Mouse (Mus musculus): ENCODE measurements around the gene Aebp2. TPM values are rescaled to one million over a fixed set of nuclear protein-coding genes. Genes with fewer than 3 reads are reported as not detected.

The Aebp2 gene
- total and polyA plus RNA-seq, 3 experiments, result 25.9 to 42.0 (median 32.5) TPM

DNA sequence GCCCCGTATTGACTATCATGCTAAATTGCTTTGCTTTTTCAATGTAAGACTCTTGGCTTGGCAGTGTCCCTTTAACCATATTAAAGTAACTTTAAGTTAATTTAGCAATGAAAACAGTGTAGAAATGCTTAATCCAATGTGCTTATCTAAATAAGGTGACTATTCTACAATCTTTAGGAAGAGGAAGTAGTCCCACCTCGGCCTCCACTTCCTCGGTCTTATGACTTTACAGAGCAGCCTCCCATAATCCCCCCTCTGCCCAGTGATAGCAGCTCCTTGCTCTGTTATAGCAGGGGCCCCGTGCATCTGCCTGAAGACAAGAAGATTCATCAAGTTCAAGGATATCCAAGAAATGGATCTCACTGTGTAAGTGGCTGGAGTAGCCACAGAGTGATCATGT is 42.3 kb upstream of the Aebp2 start:
- peak; percentile 67 for DNase-seq (ENCODE audit: low read depth, low spot score)
- no peaks in the 10 kb centered on the region for H3K9me3 ChIP-seq (replicated peaks; ENCODE audit: insufficient read depth, low read length)
- H3K4me1 ChIP-seq (ENCODE audit: control insufficient read depth in 1 of 2, insufficient read depth in 2 of 2, low read length in 2 of 2), result peaks cover 4 to 6% of the 10 kb centered on the region in 2 experiments; a peak in 3 of 4 replicates
- no peak overlapping the region; the same call in 1 of the 2 replicates for H3K9ac ChIP-seq (ENCODE audit: control insufficient read depth, low read depth, low read length, poor library complexity, severe bottlenecking)
- peaks cover 0 to 9% of the 10 kb centered on the region in 2 experiments; a peak in 1 of 4 replicates for H3K36me3 ChIP-seq (ENCODE audit: control insufficient read depth in 1 of 2, insufficient read depth in 2 of 2, low read length in 2 of 2)
- no peaks in the 10 kb centered on the region for H3K27me3 ChIP-seq (ENCODE audit: control insufficient read depth in 1 of 2, insufficient read depth in 2 of 2, low read length in 2 of 2)
- peak overlapping the region; percentile 21 to 28; a peak in 3 of 4 replicates for H3K4me3 ChIP-seq (ENCODE audit: control insufficient read depth in 1 of 2, insufficient read depth in 1 of 2, low read depth in 2 of 2, low read length in 2 of 2)
- no peak overlapping the region for H3K27ac ChIP-seq (ENCODE audit: control insufficient read depth, low read depth, low read length)
- TF ChIP-seq TBP (IDR thresholded peaks at IDR 0.05; ENCODE audit: low read depth, low read length), result peak; percentile 53; the same call in 1 of the 2 replicates
- 0 out of 2 replicates have a peak, but pooled peaks have one; percentile 24 for TF ChIP-seq SIN3A (IDR thresholded peaks at IDR 0.05; ENCODE audit: low read length)
- no peak for TF ChIP-seq HCFC1 (IDR thresholded peaks at IDR 0.05; ENCODE audit: low read depth, low read length)
- peak in 1 of 2 experiments; percentile 23; a peak in 1 of 4 replicates for TF ChIP-seq EP300 (IDR thresholded peaks at IDR 0.05; ENCODE audit: low read depth in 1 of 2, low read length in 2 of 2)
- no peak for TF ChIP-seq POLR2A (IDR thresholded peaks at IDR 0.05; ENCODE audit: control insufficient read depth in 1 of 2, insufficient read depth in 1 of 2, low read depth in 1 of 2, low read length in 2 of 2, poor library complexity in 1 of 2)
- TF ChIP-seq ELF1 (IDR thresholded peaks at IDR 0.05; ENCODE audit: low read depth, low read length), result no peak
- no peak for TF ChIP-seq ETS1 (IDR thresholded peaks at IDR 0.05; ENCODE audit: low read depth, low read length)
- H3K79me2 ChIP-seq (ENCODE audit: control insufficient read depth, insufficient read depth, low read length, poor library complexity), result no peaks in the 10 kb centered on the region

DNA sequence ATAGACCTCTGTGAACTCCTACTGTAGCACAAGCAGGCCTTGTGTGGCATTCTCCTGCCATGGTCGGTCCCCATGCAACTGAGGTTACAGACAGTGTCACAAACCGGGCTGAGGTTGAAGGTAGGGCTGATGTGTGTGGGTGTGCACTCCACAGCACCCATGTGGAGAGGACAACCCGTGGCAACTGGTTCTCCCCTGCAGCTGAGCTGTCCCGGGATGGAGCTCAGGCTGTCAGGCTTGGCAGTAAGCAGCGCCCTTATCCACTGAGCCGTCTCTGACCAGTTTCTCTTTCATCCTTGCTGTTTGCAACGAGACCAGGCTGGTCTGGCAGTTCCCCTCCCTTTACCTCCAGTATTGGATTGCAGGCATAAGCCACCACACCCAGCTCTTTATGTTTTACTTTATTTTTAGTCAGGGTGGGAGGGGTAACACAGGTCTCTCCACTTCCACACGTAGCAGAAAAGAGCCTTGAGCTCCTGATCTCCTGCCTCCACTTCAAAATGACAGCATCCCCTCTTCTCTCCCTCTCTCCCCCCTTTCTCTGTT is 35.7 kb upstream of the Aebp2 start:
- TF ChIP-seq HCFC1 (IDR thresholded peaks at IDR 0.05; ENCODE audit: low read depth, low read length) (no peak), ZKSCAN1 (IDR thresholded peaks at IDR 0.05; ENCODE audit: low read depth, low read length) (no peak), TAL1 (IDR thresholded peaks at IDR 0.05; ENCODE audit: low read length) (no peak), E2F4 (IDR thresholded peaks at IDR 0.05; ENCODE audit: borderline replicate concordance, low read depth, low read length) (no peak)
- no peaks in the 10 kb centered on the region for H3K4me1 ChIP-seq (ENCODE audit: control insufficient read depth in 1 of 2, insufficient read depth in 2 of 2, low read length in 2 of 2)
- H3K79me2 ChIP-seq (ENCODE audit: control insufficient read depth, insufficient read depth, low read length, poor library complexity), result no peaks in the 10 kb centered on the region
- DNase-seq (ENCODE audit: low read depth, low spot score), result no peak
- H3K36me3 ChIP-seq (ENCODE audit: control insufficient read depth in 1 of 2, insufficient read depth in 2 of 2, low read length in 2 of 2), result no peaks in the 10 kb centered on the region
- no peak overlapping the region for H3K9ac ChIP-seq (ENCODE audit: control insufficient read depth, low read depth, low read length, poor library complexity, severe bottlenecking)
- no peaks in the 10 kb centered on the region for H3K9me3 ChIP-seq (replicated peaks; ENCODE audit: insufficient read depth, low read length)
- H3K27me3 ChIP-seq (ENCODE audit: control insufficient read depth in 1 of 2, insufficient read depth in 2 of 2, low read length in 2 of 2), result no peaks in the 10 kb centered on the region
- H3K4me3 ChIP-seq (ENCODE audit: control insufficient read depth in 1 of 2, insufficient read depth in 1 of 2, low read depth in 2 of 2, low read length in 2 of 2), result no peak overlapping the region
- H3K27ac ChIP-seq (ENCODE audit: control insufficient read depth, low read depth, low read length), result no peak overlapping the region

DNA sequence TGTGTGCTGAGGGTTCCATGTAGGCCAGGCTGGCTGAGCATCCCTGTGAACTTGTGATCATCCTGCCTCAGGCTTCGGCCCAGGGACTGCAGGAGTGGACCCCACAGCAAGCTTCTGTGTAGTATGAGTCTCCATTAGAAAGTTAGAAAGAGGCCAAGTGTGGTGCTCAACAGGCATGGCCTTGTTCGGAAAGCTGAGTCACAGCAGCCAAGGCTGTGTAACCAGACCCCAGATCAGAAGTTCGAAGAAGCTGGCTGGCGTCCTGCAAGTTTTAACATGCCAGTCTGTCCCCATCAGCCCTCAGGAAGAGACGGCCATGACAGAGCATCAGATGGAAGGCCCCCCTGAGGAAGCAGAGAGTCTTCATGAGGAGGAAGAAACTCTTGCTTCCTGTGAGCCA is 31.1 kb upstream of the Aebp2 start:
- H3K9ac ChIP-seq (ENCODE audit: control insufficient read depth, low read depth, low read length, poor library complexity, severe bottlenecking), result no peak overlapping the region
- no peaks in the 10 kb centered on the region for H3K79me2 ChIP-seq (ENCODE audit: control insufficient read depth, insufficient read depth, low read length, poor library complexity)
- H3K4me1 ChIP-seq (ENCODE audit: control insufficient read depth in 1 of 2, insufficient read depth in 2 of 2, low read length in 2 of 2), result no peaks in the 10 kb centered on the region
- TF ChIP-seq MAX (IDR thresholded peaks at IDR 0.05; ENCODE audit: low read length), result no peak
- TF ChIP-seq ZC3H11A (IDR thresholded peaks at IDR 0.05; ENCODE audit: low read depth, low read length), result no peak
- no peak for TF ChIP-seq HCFC1 (IDR thresholded peaks at IDR 0.05; ENCODE audit: low read depth, low read length)
- no peak for TF ChIP-seq CHD2 (IDR thresholded peaks at IDR 0.05; ENCODE audit: low read length)
- no peak for TF ChIP-seq POLR2AphosphoS2 (IDR thresholded peaks at IDR 0.05; ENCODE audit: low read length)
- no peak for TF ChIP-seq USF1 (IDR thresholded peaks at IDR 0.05; ENCODE audit: low read depth, low read length)
- TF ChIP-seq MEF2A (IDR thresholded peaks at IDR 0.05; ENCODE audit: extremely low read depth, insufficient replicate concordance, low read depth, low read length, poor library complexity, severe bottlenecking), result no peak
- no peak for TF ChIP-seq UBTF (IDR thresholded peaks at IDR 0.05; ENCODE audit: borderline replicate concordance, insufficient read depth, low read depth, low read length)
- no peak for TF ChIP-seq MYC (IDR thresholded peaks at IDR 0.05; ENCODE audit: low read depth, low read length)
- no peak for TF ChIP-seq RAD21 (IDR thresholded peaks at IDR 0.05; ENCODE audit: low read depth, low read length)
- TF ChIP-seq MAZ (IDR thresholded peaks at IDR 0.05; ENCODE audit: low read depth, low read length), result no peak
- no peak for DNase-seq (ENCODE audit: low read depth, low spot score)
- no peak overlapping the region for H3K4me3 ChIP-seq (ENCODE audit: control insufficient read depth in 1 of 2, insufficient read depth in 1 of 2, low read depth in 2 of 2, low read length in 2 of 2)
- H3K9me3 ChIP-seq (replicated peaks; ENCODE audit: insufficient read depth, low read length), result no peaks in the 10 kb centered on the region
- H3K36me3 ChIP-seq (ENCODE audit: control insufficient read depth in 1 of 2, insufficient read depth in 2 of 2, low read length in 2 of 2), result no peaks in the 10 kb centered on the region
- H3K27ac ChIP-seq (ENCODE audit: control insufficient read depth, low read depth, low read length), result no peak overlapping the region
- no peaks in the 10 kb centered on the region for H3K27me3 ChIP-seq (ENCODE audit: control insufficient read depth in 1 of 2, insufficient read depth in 2 of 2, low read length in 2 of 2)

Data from MEL (cell line).